Mouse (Mus musculus) ES-Bruce4 (cell line): ENCODE data around the gene Hsd17b11.

Experiments
- CTCF ChIP-seq: IDR thresholded peaks from one replicate; pipeline ENCODE4 v1.8.1; 2011; ENCODE audit warnings: low read depth, low read length
- EP300 ChIP-seq: IDR thresholded peaks from 2 replicates; pipeline ENCODE4 v1.6.1; 2011; ENCODE audit warnings: low read depth, low read length; ENCODE audit not compliant: insufficient read depth
- POLR2A ChIP-seq: IDR thresholded peaks from one replicate; pipeline ENCODE4 v1.8.1; 2011; ENCODE audit warnings: low read length; ENCODE audit not compliant: insufficient read depth

- TF ChIP-seq POLR2A, result no peak
- no peak for TF ChIP-seq EP300
- TF ChIP-seq CTCF, result no peak
Observed at GRCm38 (mm10) chr5:103977907-103978570, 43.7 kb downstream of the Hsd17b11 start.
